Mouse (Mus musculus) megakaryocyte, adult 5-6 weeks (primary cell): ENCODE data around the gene Zan. TPM values are rescaled to one million over a fixed set of nuclear protein-coding genes. Genes with fewer than 3 reads are reported as not detected.
"Not testable (repeated sequence)": the region's sequence is repeated elsewhere in the genome, so short reads cannot be mapped to it uniquely, and the experiment has no call there.

Source experiments
- ATAC-seq: 2 replicates; pipeline ENCODE4 v1.8.0; 2016; ENCODE audit warnings: mild to moderate bottlenecking, inconsistent platforms; ENCODE audit not compliant: poor library complexity, severe bottlenecking
- total RNA-seq, 2 experiments: library from RNA; stranded (forward) in 1 of 2; stranded (reverse) in 1 of 2; fragments of 153-499, 151-499 nt in 1 of 2; fragments of 221-1000, 200-1000 nt in 1 of 2; gene quantifications; 2 replicates each; pipeline versions ENCODE4 v1.2.3 to v1.2.4; 2015 to 2017

The Zan gene
- total RNA-seq, 2 experiments from 2014 or later = 0.04 TPM; not detected in 1

GRCm38 (mm10) chr5:137501709-137502666 lies 25.1 kb upstream of the Zan start, which contains the start of gene Pop7:
Pop7 (minus strand) TSS chr5:137502518.
- peak; percentile 87 for ATAC-seq

- ATAC-seq = no peak
These were observed 23.3 kb upstream of the Zan start for GRCm38 (mm10) chr5:137500186-137500585.

- ATAC-seq = no peak
These were observed 17.0 kb upstream of the Zan start for GRCm38 (mm10) chr5:137493831-137494230.

GRCm38 (mm10) chr5:137491559-137491958 lies 14.7 kb upstream of the Zan start:
- ATAC-seq = no peak

- ATAC-seq = no peak
These were observed 10.8 kb upstream of the Zan start for GRCm38 (mm10) chr5:137487616-137488015.

GRCm38 (mm10) chr5:137485851-137486155 lies 8.9 kb upstream of the Zan start:
- ATAC-seq = no peak

GRCm38 (mm10) chr5:137485071-137485850 lies 8.4 kb upstream of the Zan start:
- ATAC-seq = no peak

- ATAC-seq = no peak
These were observed 5.0 kb upstream of the Zan start for GRCm38 (mm10) chr5:137481897-137482296.

GRCm38 (mm10) chr5:137481138-137481537 lies 4.3 kb upstream of the Zan start:
- peak; percentile 60 for ATAC-seq

- no peak for ATAC-seq
These were observed 2.5 kb downstream of the Zan start for GRCm38 (mm10) chr5:137474351-137474750.

GRCm38 (mm10) chr5:137472252-137472904 lies 4.5 kb downstream of the Zan start:
- ATAC-seq = no peak

- ATAC-seq = no peak
These were observed 9.9 kb downstream of the Zan start for GRCm38 (mm10) chr5:137466946-137467345.

- no peak for ATAC-seq
These were observed 11.8 kb downstream of the Zan start for GRCm38 (mm10) chr5:137465049-137465448.

- no peak for ATAC-seq
These were observed 20.8 kb downstream of the Zan start for GRCm38 (mm10) chr5:137455866-137456591.

GRCm38 (mm10) chr5:137455206-137455605 lies 21.7 kb downstream of the Zan start:
- no peak for ATAC-seq

GRCm38 (mm10) chr5:137445536-137445935 lies 31.3 kb downstream of the Zan start:
- ATAC-seq = no peak

- no peak for ATAC-seq
These were observed 36.5 kb downstream of the Zan start for GRCm38 (mm10) chr5:137440216-137440855.

- no peak for ATAC-seq
These were observed 43.0 kb downstream of the Zan start for GRCm38 (mm10) chr5:137433889-137434288.

- not testable (repeated sequence) for ATAC-seq
These were observed 46.5 kb downstream of the Zan start for GRCm38 (mm10) chr5:137430402-137430801.

GRCm38 (mm10) chr5:137425648-137426047 lies 51.2 kb downstream of the Zan start:
- no peak for ATAC-seq
